Mouse (Mus musculus): Measurements from ENCODE around the gene Mogs.

Gene Mogs

DNA sequence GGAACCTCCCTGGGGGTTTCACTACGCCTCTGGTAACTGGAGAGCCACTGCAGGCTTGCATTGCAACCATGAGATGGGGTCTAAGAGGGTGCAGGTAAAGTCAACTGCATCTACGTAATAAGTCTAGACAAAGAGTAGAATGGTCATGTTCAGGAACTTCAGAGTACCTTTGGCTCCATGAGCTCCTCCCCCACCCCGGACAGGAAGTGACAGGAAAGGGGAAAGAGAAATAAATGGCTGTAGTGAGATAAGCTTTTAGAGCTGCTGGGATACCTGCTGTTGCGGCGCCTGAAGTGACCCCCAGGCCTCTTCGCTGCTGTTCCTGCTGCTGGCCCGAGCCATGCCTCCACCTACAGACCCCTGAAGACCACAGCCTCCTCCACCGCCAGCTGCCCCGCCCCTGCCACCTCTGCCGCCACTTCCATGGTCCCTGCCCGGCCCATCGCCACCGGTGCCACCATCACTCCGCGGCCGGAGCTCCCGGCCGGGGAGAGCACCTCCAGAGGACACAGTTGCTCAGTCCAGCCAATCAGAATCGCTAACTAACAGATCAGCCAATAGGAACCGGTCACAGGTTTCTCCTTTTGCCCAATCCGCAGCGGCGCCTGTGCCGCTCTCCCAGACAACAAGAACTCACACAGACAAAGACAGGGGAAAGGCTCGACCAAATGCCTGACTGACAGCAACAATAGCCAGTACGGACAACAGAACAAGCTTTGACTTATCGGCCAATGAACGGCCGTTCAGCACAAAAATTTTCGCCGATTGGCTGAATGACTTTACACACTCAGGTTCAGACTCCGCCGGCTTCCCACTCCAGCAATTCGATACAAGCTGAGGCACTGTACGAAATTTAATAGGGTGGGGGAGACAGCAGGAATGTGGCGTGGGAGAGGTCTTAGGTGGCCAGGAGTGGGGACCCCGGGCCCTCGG, 5.9 kb downstream of the Mogs start, which contains the start of gene Wbp1:
TSS of gene Wbp1 (minus strand) at position 630 of the 933 bp plus-strand sequence.
- peak; percentile 88 to 90 for DNase-seq (ENCODE audit: low read depth in 1 of 2, low spot score in 2 of 2)

DNA sequence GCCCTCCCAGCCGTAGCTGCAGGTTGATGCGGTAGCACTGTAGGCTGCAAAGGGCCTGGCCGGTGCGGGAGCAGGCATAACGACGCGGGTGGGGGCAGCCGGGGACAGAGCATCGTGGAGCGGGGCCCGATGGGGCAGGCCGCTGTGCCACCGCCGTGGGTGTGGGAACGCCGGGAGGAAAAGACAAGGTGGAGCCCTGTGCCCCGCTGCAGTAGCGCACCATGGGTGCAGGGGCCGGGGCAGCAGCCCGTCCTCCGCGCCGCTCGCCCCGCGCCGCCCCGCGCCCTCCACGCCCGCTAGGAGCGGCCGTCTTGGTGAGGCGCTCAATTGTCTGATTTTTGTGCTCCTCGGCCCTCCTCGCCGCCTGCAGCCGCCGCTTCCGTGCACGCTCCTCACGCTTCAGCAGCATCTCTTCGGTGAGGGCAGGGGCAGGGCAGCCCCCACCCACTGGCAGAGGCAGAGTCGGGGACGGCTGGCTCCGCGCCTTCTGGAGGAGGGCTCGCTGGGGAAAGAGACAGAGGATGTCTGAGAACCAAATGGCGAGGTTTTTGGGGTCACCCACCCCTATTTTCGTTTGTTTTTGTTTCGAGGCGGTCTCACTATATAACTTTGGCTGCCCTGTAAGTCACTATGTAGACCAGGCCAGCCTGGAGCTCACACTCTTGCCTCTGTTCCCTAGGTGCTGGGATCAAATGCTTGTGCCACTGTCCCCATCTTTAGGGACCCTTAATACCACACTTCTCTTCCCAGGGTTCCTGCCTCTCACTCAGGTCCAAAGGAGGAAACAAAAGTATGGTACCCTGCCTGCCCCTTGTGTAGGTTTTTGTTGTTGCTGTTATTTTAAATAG, 6.8 kb downstream of the Mogs start:
- DNase-seq (ENCODE audit: low read depth in 1 of 2, low spot score in 2 of 2): no peak

DNA sequence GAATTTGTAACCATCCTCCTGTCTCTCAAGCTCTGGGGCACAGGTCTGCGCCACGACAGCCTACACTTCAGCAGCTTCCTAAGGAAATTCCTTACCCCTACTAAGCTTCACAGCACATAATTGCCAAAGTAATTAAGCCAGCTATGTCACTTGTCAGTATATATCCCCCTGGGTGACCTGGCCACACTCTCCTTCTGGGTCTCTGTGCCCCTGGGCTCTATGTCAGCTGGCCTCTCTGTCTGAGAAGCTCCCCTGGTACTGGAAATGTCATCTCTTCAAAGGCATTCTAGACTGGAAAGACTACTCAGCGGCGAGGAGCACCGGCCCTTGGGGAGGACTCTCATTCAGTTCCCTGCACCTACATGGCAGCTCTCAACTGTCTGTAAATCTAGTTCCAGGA, 7.7 kb downstream of the Mogs start:
- DNase-seq (ENCODE audit: low read depth in 1 of 2, low spot score in 2 of 2): no peak

DNA sequence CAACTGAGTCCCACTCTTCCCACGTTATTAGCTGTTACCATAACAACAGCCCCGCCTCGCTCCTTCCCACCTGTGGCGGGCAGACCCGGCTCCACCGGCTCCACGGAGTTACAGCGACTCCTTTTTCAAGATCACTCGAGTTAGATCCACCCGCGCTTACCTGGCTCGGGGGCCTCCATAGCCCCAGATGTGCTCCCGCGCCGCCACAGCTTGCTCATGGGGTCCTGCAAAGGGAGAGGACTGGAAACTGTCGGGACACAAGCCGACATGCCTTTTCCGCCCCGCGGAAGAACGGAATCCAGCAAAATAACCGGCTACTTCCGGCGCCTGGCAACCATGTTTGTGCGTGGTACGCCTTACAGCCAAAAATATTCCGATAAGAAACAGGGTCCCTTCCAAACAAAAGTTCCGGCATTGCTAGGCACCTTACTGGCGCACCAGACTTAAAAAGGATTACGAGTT, 9.6 kb downstream of the Mogs start:
- peak; percentile 84 to 89 for DNase-seq (ENCODE audit: low read depth in 1 of 2, low spot score in 2 of 2)

DNA sequence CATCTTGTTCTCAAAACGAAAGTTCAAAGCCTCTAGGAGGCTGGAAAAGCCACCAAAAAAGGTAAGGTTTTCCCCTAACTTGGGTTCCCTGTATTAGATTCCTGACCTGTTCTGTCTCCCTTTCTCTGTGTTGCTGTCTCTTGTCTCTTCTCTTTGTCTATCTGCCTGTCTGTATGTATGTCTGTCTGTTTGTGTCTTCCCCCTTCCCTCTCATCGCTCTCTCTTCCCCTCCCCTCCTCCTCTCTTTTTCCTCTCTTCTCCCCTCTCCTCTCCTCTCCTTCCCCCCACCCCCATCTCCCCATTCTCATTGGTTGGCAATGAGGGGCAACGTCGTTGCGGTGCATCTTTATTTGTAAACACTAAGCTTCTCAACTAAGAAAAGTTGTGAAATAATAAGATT, 10.0 kb downstream of the Mogs start, which contains the start of gene Ino80b:
TSS of gene Ino80b (minus strand) at position 101 of the 400 bp plus-strand sequence.
- no peak for DNase-seq (ENCODE audit: low read depth in 1 of 2, low spot score in 2 of 2)

DNA sequence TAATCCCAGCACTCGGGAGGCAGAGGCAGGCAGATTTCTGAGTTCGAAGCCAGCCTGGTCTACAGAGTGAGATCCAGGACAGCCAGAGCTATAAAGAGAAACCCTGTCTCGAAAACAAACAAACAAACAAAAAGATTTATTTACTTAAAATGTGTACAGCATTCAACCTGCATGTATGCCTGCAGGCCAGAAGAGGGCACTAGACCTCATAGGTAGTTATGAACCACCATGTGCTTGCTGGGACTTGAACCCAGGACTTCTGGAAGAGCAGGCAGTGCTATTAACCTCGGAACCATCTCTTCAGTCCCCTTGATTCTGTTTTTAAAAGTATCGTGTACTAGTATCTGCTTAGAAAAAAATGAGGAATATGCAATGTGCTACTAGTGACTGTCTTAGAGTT, 12.1 kb downstream of the Mogs start:
- DNase-seq (ENCODE audit: low read depth in 1 of 2, low spot score in 2 of 2): no peak

DNA sequence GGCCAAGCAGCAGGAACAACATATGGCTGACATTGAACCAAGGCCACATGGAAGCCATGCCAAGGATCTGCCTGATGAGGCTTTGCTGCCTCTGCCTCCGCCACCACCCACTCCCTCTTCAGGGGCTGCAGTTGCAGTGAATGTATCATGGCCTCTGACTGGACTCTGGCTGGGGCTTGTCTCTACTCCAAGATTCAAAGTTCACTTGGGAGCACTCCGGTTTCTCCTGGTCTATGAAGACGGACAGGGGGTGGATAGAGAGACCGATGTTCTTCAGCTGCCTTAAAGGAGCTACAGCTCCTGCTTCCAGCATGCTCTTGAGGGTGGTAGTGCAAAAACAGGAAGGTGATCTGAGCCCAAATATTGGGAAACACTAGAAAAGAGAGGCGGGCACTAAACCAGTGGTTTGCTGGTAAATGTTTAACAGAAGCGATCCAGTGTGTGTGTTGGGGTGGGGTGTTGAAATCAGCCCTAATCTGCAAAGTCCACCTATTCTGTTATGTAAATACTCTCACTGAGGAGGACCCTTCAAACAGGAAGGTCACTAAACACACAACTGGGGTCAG, 16.3 kb downstream of the Mogs start:
- DNase-seq (ENCODE audit: low read depth in 1 of 2, low spot score in 2 of 2): no peak

DNA sequence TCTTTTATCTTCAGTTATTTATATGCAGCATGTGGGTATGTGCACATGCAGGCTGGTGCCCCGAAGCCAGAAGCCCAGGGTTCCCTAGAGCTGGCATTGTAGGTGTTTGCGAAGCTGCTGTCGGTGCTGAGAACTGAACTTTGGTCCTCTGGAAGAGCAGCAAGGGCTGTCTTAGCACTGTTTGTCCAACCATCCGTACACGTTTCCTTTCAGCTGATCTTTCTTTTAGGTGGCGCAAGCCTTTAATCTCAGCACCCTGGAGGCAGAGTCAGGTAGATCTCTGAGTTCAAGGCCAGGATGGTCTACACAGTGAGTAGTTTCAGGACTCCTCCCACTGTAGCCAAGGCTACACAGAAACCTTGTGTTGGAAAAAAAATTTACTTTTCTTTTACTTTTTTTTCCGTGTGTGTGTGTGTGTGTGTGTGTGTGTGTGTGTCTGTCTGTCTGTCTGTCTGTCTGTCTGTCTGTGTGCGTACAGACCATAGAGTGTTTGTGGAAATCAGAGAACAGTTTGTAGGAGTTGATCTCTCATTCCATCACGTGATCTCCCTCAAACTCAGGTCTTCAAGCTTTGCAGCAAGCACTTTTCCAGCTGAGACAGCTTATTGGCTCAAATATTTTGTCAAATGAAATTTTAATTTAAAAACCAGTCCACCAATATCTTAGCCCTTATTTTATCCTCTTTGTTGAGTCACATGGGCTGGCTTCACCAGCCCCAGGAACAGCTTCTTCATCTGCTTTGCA, 17.1 kb downstream of the Mogs start:
- DNase-seq (ENCODE audit: low read depth in 1 of 2, low spot score in 2 of 2): no peak

DNA sequence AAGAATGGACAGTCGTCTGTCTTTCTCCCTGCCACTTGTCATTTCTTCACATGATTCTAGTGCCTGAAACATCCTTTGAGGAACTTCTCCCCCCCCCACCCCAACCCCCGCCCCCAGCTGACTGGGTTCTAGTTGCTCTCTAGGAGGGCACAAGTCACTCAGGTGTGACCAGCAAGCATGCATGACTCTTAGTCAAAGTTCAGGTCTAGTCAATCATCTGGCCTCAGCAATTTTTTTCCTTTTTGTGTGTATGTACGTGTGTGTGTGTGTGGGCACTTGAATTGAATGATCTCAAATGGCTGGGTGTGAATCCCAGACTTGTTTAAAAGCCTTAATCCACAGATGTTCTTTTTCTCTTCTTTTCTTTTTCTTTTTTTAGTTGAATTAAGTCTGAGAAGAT, 18.9 kb downstream of the Mogs start:
- DNase-seq (ENCODE audit: low read depth in 1 of 2, low spot score in 2 of 2): no peak

DNA sequence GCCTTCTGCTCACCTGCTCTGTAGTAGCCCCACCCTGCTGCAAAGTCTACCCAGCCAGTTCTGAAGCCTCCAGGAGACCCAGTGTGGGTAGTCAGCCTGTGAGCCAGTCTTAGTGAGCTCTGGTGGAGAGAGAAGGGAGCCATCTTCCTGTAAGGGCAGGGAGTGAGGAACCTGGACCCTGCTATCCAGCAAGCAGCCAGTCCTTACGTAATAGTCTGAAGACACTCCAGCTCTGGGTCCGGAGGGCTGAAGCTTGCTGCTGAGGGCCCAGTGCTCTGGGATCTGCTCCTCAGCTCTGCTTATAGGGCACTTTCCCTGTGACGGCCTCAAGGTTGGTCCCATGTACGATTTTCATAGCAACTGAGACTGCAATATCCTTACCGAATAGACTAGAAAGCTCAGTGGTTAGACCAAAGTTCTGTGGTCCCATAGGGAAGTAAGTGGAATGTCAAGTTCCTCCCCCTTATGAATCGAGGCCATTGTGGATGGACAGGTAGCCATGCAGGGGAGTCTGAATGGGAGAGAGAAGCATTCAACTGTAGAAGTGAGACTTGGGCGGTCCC, 19.7 kb downstream of the Mogs start, which contains the start of gene Rtkn:
TSS of gene Rtkn (plus strand) at position 513 of the 563 bp plus-strand sequence.
- DNase-seq (ENCODE audit: low read depth in 1 of 2, low spot score in 2 of 2): no peak

DNA sequence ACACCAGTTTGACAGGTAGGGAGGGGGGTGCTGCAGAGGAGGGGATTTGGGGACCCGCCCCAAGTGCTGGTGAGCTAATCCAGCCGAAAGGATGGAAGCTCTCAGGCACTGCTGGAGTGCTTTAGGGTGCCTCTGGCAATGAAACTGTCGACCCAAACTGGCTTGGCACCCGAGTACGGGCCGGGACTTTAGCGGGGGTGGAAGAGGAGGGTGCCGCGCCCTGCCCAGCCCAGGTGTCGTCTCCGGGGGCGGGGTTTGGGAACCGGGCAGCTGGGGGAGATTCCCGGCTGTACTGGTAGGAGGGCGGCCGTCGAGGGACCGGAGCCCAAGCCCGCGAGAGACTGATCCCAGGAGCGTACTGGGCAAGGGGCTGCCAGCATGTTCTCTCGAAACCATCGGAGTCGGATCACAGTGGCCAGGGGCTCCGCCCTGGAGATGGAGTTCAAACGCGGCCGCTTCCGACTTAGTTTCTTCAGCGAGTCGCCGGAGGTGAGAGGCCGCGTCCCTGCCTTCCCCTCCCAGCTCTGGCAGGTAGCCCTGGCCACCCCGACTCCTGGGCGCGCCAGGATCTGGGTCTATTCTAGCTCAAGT, 20.4 kb downstream of the Mogs start:
- DNase-seq (ENCODE audit: low read depth in 1 of 2, low spot score in 2 of 2): no peak

DNA sequence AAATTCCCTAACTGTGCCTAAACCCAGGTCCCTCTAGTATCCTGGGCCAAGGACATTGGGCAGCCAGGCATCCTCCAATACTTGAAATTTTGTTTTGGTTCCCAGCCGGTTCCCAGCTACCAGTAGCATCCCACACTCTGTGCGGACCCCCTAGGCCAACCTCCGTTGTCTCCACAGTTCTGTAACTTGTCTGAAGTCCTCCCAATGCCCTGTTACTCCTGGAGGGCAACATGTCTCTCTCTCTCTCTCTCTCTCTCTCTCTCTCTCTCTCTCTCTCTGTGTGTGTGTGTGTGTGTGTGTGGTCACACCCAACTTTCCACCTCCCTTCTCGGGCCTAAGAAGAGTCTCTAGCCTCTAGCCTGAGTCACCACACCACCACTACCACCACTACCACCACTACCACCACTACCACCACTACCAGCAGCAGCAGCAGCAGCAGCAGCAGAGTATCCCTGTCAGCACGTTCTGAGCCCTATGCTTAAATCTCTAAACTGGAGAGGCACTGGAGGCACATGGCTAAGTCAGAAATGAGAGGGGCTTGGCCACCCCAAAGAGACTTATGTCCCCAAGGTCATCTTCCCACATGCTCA, 21.1 kb downstream of the Mogs start:
- no peak for DNase-seq (ENCODE audit: low read depth in 1 of 2, low spot score in 2 of 2)

DNA sequence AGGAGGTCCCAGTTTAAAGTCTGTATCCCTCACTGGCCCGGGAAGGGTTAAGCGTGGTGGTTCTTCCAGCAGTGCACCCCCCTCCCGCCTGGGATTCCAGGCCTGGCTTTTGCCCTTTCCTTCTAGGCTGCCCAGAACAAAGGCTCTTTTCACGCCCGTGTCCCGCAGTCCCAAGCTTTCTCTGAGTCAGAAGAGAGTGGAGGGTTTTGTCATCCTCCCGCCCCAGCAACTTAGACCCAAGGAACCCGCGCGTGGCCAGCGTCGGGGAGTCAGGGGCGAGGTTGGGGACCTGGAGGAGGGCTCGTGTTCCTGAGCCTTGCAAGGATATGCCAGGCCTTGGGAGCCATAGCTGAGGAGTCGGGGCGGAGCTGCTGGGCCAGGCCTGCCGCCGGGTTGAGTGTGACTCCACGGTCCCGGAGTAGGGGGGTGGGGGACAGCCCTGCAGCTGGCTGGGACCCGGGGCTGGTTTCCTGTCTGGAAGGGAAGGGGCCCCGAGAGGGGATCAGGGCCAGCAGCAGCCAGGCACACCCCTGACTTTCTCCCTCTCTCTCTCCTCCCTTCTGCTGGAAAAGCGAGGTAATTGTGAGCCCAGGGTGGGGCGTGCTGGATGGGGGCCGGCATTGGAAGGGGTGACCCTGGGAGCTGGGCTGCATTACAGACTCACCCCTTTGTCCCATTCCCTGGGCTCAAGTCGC, 21.7 kb downstream of the Mogs start:
- no peak for DNase-seq (ENCODE audit: low read depth in 1 of 2, low spot score in 2 of 2)

DNA sequence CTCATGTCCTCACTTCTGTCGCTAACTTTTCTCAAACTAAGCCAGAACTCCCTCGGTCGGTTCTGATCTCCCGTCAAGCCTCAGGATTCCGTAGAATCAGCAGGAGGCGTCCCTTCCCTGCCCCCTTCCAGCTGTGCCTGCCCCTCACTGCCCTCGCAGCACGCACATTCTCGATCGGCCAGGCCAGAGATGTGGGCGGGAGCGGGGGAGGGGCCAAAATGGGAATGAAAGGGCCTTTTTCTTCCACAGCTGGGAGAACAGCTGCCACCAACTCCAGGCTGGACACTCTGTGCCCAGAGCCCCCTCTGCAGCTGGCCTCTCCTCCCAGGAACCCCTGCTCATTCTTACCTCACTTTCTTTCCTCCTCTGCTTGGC, 22.3 kb downstream of the Mogs start:
- DNase-seq (ENCODE audit: low read depth in 1 of 2, low spot score in 2 of 2): no peak

DNA sequence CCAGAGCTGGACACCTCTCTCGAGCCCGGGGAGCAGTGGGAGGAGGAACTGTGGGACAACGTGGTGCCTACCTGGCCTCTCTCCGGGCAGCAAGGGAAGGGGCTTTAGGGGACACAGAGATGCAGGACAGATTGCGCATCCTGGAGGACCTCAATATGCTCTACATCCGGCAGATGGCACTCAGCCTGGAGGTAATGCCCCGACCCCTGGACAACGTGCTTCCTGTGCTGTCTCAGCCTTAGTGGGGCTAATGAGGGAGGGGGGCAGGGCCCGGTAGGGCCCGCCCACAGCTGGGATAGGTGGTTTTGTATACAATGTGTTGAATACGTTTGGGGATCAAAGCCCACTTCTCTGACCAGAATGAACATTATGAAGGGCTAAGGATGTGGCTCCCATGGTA, 22.8 kb downstream of the Mogs start:
- DNase-seq (ENCODE audit: low read depth in 1 of 2, low spot score in 2 of 2): no peak

DNA sequence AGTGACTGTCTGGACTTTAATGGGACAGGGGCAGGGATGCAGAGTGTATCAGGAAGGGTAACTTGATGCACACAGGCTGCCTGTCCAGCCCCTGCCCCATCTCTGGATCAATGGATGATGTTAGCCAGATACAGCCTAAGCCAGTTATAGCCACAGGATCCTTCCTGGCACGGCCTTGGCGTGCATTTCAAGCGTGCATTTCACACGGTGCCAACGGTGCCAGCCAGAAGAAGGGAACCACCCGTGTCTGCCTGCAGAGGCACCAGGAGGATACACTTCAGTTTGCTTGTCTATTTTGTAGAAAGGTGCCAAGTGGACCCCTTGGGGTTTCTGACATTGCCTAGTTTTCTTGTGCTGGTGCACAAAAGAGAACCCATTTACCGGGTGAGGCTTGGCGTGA, 24.7 kb downstream of the Mogs start:
- no peak for DNase-seq (ENCODE audit: low read depth in 1 of 2, low spot score in 2 of 2)

DNA sequence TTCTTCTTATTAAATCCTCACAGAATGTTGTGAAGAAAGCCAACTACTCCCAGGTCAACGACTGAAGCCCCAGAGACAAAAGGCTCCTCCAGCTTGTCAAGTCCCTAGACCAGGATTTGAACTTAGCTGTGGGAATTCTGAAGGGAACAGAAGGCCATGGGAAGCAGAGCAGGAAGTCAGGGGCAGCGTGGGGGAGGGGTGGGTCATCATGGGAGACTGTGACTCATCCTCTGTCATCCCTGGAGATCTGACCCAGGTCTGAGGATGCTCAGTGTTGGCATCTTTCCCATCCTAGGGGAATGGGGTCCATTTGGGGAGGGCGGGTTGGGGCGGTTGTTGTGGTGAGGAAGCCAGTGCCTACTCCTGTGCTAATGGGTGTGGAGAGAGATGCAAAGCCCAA, 26.3 kb downstream of the Mogs start:
- DNase-seq (ENCODE audit: low read depth in 1 of 2, low spot score in 2 of 2): no peak

DNA sequence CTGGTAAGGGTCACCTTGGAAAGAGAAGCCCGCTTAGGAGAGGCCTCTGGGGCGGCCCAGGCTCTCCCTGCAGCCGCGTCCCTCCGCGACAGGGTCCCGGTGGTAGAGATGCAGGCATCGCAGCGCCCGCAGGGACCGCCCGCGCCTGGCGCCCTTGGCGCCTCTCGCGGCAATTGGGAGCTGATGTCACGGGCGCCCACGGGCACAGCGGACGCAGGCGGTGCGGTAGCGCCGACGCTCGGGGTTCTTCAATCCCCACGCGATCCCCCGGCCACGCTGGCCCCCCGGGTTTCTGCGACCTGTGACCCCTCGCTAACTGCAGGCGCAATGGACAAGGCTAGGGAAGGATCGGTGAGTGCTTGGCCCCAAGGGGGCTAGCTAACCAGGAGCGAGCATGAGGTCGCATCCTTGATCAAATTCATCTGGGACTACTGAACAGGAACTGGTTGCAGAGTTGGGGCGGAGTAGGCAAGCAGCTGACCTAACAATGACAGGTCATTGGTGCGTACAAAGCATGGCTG, 27.0 kb downstream of the Mogs start:
- no peak for DNase-seq (ENCODE audit: low read depth in 1 of 2, low spot score in 2 of 2)

DNA sequence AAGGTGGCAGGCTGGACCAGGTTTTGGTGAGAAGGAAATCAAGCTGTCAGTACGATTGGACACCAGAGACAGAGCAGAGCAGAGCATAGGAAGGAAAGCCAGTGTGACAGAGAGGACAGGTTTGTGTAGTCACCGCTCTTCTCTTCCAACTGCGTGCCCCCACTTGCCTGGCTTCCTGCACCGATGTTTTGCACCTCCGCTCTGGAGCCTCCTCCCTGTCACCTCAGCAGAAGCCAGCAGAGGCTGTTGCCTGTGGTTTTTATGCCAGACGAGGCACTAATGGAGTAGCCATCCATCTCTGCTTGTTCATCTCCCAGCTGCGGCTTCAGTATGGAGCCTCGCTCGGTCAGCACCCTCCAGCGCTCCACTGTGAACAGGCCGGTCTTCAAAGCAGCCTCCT, 27.6 kb downstream of the Mogs start:
- DNase-seq (ENCODE audit: low read depth in 1 of 2, low spot score in 2 of 2): no peak

Data from monocyte, adult 2 months (primary cell).